Mouse (Mus musculus) hindbrain, embryonic 11.5 days (tissue): Measurements from ENCODE around the gene Xlr5a. TPM values are rescaled to one million over a fixed set of nuclear protein-coding genes. Genes with fewer than 3 reads are reported as not detected.

Experiments used
- polyA plus RNA-seq: library from polyadenylated mRNA; unstranded; fragments of >200 nt; fragmentation: Nextera tagmentation; extraction: Ambion mirVana; gene quantifications from 2 replicates; pipeline ENCODE4 v1.2.1, GENCODE M21; 2014

Gene Xlr5a
- polyA plus RNA-seq, 1 experiment from 2014 or later: not detected

Other genes with a start within 250 kb of the Xlr5a start
- gene Pnma3, start 228.2 kb downstream of the Xlr5a start, polyA plus RNA-seq: 0.27 and 0.90 TPM in 2 replicates
- gene Xlr4a, start 210.5 kb downstream of the Xlr5a start, polyA plus RNA-seq: 0.43 TPM in 1 of 2 replicates, not detected in the other
- 4.5 and 6.0 TPM in 2 replicates for gene Xlr3a, start 195.9 kb downstream of the Xlr5a start, polyA plus RNA-seq
- gene Gm14685, start 175.9 kb downstream of the Xlr5a start, polyA plus RNA-seq: not detected in 2 replicates
- gene Xlr5b, start 144.2 kb downstream of the Xlr5a start, polyA plus RNA-seq: not detected in 2 replicates
- 0.11 TPM in 1 of 2 replicates, not detected in the other for gene DXBay18, start 143.5 kb downstream of the Xlr5a start, polyA plus RNA-seq
- not detected in 2 replicates for gene Spin2d, start 116.0 kb downstream of the Xlr5a start, polyA plus RNA-seq
- gene Xlr3b, start 100.8 kb downstream of the Xlr5a start, polyA plus RNA-seq: 19.0 and 20.5 TPM in 2 replicates
- gene Xlr4b, start 78.6 kb downstream of the Xlr5a start, polyA plus RNA-seq: 0.35 and 0.49 TPM in 2 replicates
- gene F8a, start 64.7 kb downstream of the Xlr5a start, polyA plus RNA-seq: 16.4 and 17.6 TPM in 2 replicates
- not detected in 2 replicates for gene Xlr4c, start 49.8 kb downstream of the Xlr5a start, polyA plus RNA-seq
- gene Xlr3c, start 27.6 kb downstream of the Xlr5a start, polyA plus RNA-seq: 0.37 and 0.75 TPM in 2 replicates
- not detected in 2 replicates for gene Xlr5c, start within 50 bp of the Xlr5a start, polyA plus RNA-seq
- gene Gm45015, start 43.9 kb upstream of the Xlr5a start, polyA plus RNA-seq: not detected in 2 replicates
- 15.0 and 16.9 TPM in 2 replicates for gene Zfp275, start 49.6 kb upstream of the Xlr5a start, polyA plus RNA-seq
- not detected in 2 replicates for gene Gm18336, start 105.8 kb upstream of the Xlr5a start, polyA plus RNA-seq
- gene Zfp92, start 118.1 kb upstream of the Xlr5a start, polyA plus RNA-seq: 0.11 and 0.21 TPM in 2 replicates
- not detected in 2 replicates for gene Trex2, start 142.4 kb upstream of the Xlr5a start, polyA plus RNA-seq
- 76.9 and 77.6 TPM in 2 replicates for gene Haus7, start 166.1 kb upstream of the Xlr5a start, polyA plus RNA-seq
- gene Bgn, start 190.6 kb upstream of the Xlr5a start, polyA plus RNA-seq: 38.8 and 53.1 TPM in 2 replicates
- 0.66 and 0.84 TPM in 2 replicates for gene Atp2b3, start 210.1 kb upstream of the Xlr5a start, polyA plus RNA-seq